Mouse (Mus musculus) urinary bladder, postnatal 36 days (tissue): ENCODE measurements around the gene Ribc1.

Experiments used
- DNase-seq, 2 experiments: peaks; one replicate each; pipeline ENCODE4 v3.0.0; 2022; ENCODE audit warnings: low spot score in 2 of 2, mixed read lengths in 1 of 2

Gene Ribc1

DNA sequence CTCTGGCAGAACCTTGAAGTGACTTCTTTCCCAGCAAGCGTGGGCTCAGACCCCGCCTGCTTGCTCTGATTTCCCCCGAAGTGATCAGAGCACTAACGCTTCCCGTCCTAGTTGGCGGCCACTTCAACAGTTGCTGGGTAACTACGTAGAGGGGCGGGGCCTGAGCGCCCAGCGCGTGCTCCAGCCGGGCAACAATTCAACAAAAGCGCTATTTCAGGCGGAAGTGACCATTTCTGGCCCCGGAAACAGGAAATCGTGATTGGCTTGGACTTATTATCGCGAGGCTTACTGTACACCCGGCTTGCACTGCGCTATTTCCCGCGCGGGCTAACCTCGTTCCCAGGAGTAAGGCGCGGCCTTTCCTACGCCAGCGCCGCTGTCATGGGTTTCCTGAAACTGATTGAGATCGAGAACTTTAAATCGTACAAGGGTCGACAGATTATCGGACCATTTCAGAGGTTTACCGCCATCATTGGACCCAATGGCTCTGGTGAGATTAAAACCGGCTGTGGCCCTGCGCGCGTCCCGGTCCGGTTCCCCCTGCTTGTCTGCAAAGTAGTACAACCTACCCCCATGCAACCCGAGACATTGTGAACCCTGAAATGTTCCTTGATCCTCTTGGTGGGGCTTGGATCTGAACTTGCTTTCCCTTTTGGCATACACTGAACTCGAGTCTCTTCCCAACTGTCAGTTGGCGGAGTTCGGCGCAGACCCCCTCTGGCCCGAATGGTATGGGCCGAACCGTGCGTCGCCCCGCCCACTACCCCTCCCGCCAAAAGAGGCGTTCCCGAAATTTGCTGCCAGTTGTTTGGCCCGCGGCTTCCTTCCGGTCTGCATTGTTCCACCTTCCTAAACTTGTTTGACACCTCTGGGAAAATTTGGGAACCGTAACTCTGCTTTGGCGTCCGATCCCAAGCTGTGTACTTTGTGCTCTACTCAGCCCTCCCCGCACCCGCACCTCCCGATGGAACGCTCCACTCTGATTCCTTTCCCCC, at the start of gene Ribc1, which contains the start of gene Smc1a:
Ribc1 (minus strand) TSS at position 145 of the 995 bp plus-strand sequence.
Smc1a (plus strand) TSS at position 278 of the 995 bp plus-strand sequence.
- DNase-seq = peak; percentile 82 to 91

DNA sequence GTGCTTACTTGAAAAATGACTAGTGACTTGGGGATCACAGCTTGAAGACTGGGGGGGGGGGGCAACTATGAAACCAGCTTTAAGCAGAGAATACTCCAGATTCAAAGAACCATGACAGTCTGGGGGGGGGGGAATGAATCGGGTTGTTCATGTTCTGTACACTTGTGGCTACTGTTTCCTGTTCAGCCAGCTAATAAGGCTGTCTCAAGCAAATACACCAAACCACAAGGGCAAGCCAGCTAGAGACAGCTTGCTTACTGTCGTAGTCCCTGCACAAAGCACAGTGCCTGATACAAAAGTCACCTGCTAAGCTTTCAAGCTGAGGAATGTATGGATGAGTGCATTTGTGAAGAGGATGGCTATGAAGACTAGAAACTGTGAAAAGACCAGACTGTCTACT, 49.6 kb upstream of the Ribc1 start:
- DNase-seq = no peak

DNA sequence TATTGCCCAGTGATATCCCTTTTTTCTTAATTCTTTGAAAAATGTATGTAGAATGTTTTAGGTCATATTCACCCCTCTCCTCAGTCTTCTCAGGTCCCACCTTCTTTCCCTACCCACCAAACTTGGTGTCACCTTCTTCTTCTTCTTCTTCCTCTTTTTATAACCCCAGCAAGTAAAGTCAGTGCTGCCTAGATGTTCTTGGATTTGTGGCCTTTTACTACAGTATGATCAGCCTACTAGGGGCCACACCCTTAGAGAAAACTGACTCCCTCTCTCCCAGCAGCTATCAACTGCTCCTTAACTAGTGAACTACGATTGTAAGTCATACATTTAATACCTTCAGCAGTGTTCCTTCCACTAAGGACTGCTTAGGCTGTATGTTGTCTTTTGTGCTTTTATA, 38.0 kb upstream of the Ribc1 start:
- DNase-seq = no peak

DNA sequence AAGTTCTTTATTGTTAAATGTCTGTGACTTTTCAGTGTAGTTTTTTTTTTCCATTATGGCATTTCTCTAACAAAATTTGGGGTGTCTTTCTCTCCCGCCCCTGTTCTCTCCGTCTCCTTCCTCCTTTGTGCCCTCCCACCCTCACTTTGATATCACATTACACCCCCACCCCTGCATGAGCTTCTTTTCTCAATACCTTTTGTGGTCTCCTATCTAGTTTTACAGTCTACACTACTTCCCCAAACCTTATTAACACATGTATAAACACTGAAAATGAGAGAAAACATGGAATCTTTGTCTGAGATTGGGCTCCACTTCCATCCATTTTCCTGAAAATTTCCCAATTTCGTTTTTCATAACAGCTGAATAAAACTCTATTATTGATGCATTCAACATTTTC, 36.5 kb upstream of the Ribc1 start:
- no peak for DNase-seq

DNA sequence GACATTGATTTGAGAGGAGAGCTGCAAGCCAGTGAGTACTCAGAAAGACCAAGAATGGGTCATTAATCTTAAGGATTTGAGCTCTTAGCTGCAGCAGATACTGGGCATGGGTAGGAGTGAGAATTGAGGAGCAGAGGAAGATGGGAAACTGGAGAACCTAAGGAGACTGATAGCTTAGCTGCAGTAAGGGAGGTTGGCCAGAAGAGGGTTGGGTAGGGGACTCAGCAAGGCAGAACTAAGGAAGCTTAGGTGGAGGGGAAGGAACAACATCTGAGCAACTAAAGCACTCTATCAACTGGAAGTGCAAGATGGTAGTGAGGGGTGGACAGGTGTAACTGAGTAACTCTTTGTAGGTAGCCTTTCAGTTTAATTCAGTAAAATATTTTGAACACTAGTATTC, 31.1 kb upstream of the Ribc1 start:
- DNase-seq = no peak

DNA sequence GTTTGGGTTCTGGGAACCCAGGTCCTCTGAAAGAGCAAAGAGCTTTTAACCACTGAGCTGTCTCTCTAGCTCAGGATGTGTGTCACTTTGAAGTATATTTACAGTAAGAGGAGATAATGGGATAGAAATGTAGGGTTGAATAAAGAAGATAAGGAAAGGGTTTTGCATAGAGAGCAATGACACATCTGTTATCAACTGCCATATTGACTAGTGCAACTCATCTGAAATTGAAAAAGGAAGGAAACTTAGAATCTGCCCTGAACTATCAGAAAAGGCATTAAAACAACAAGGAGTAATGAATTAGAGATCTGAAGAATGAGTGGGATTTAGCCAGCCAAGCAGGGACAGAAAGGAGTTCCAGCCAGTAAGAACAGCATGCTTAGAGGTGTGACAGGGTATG, 23.8 kb upstream of the Ribc1 start:
- no peak for DNase-seq

DNA sequence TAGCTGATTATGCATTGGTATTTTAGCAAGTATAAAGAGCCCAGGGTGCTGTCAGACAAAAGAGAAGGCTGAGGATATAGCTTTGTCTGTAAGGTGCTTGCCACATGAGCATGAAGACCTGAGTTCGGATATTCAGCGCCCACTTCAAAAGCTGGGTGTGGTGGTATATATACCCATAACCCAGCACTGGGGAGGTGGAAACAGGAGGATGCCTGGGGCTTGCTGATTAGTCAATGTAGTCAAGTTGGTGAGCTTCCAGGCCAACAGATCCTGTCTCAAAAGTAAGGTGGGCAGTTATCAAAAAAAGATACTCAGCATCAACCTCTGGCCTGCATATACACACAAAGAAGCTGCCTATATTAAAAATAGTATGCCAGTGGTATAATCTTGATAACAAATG, 3.2 kb upstream of the Ribc1 start:
- DNase-seq = no peak

DNA sequence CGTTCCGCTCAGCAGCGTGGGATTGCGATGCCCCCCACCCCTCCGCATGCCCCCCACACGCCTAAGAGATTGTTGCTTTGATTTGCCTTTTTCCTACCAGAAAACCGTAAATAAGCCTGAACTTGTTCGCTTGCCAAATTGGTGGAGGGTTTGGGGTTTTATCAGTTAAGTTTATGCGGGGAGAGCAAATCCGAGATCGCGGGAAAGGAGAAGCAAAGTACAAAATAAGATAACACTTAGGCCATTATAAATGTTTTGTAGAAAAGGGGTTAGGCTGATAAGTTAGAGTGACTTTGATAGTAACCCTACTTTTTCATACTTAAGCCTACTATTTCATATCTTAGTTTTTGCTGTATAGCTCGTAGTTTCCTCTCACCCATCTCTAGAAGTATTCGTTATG, 1.1 kb upstream of the Ribc1 start:
- no peak for DNase-seq

DNA sequence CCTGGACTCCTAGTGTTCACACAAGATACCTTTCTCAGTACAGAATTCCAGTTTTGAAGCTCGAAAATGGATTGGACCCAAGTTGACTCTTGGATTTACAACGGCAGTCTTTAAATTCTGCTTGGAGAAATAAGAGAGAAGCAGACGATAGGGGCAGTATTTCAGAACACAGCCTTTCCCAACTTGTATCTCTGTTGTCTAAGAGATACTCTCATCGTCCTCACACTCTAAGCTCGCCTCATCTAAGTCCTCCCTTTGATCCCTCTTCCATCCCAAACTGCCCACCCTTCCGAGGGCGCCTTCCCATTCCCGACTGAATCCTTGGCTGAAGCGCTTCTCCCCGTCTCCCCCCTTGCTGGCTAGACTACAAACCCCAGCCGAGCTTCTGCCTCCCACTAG, 344 bp downstream of the Ribc1 start:
- no peak for DNase-seq

DNA sequence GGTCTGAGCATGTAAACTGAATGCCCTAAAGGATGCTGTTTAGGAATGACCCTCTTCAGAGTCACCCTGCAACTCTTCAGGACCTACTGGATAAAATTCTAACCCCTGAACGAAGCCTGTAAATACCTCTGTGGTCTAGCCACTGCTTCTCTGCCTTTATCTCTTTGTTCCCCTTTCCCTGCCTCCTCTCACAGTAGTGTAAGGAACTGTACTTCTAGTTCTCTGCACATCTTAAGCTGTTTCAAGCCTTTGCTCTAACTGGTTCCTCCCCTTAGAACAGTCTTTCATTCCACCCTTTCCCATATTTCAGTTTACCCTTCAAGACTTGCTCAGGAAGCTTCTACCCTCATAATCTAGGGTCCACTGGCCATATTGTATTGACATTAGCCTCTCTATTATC, 8.2 kb downstream of the Ribc1 start:
- no peak for DNase-seq

DNA sequence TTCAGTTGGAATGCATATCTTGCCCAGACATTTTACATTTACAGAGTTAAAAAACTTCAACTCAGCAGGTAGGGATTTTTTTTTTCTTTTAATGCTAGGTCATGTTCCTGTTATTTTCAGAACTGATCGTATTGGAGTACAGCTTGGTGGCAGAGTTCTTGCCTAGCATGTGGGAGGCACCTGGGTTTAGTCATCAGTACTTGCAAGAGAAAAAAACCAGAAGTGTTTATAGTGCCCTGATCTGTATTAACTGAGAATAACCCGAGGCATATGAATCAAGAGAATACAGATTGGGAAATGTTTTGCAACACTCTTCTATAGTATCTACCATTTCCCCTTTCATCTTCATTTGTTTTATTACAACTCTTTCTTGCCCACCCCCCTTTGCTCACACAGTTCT, 13.2 kb downstream of the Ribc1 start:
- DNase-seq = no peak

DNA sequence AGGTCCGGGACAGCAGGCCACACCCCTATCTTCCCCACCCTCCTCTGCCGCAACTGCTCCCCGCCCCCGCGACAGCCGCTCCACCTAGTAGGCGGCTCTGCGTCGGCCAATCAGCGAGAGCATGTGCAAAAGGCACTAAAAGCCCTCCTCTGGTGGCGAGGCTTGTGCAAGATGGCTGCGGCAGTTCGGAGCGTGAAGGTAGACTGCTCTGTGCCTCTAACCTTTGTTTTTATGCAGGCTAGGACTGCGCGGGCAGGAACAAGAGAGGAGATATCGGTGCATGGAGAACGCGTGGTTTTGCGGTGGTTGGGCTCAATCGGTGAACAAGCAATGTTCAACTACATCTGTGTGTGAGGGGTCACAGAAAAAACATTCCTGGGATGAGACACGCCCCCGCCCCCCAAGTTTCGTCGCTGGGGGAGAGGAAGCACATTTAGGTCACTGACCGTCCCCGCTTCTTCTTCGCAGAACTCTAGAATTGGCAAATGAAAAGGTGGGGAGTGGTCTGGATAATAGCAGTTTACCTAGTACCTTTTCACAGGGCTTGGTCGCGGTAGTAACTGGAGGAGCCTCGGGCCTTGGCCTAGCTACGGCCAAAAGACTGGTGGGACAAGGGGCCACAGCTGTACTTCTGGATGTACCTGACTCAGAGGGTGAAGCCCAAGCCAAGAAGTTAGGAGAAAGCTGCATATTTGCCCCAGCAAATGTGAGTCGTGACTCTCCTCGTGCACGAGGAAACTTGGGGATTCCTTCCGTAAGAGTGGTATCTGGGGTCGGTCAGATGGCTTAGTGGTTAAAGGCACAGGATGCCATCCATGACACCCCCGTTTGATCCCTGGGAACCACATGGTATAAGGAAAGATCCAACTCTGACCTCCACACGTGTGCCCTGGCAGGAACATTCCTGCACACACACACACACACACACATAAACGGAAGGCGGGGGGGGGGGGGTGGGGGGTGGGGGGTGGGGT, 14.1 kb downstream of the Ribc1 start, which contains the start of gene Hsd17b10:
Hsd17b10 (plus strand) TSS at position 109 of the 974 bp plus-strand sequence.
- DNase-seq = peak; percentile 68 to 81

DNA sequence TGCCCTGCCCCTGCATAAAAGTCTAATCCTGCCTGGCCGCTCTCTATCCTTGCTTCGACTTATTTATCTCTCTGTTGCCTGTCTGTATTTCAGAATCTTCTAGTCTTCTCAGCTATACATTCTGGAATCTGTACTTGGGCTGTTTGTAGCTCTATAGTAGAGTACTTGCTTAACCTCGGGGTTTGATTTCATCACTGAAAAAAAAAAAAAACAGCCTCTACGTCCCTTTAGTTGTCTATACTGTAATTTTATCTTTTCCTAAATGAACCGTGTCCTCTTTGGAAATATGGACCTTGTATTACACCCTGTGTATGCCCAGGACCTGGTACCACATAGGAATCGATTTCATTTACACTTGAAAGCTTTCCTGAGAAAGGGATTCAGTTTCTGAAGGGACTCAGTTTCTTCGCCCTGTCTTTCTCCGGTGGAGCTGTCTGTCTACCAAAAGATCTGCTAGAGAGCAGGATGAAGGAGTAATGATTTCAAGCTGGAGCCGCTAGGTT, 14.9 kb downstream of the Ribc1 start:
- DNase-seq = no peak

DNA sequence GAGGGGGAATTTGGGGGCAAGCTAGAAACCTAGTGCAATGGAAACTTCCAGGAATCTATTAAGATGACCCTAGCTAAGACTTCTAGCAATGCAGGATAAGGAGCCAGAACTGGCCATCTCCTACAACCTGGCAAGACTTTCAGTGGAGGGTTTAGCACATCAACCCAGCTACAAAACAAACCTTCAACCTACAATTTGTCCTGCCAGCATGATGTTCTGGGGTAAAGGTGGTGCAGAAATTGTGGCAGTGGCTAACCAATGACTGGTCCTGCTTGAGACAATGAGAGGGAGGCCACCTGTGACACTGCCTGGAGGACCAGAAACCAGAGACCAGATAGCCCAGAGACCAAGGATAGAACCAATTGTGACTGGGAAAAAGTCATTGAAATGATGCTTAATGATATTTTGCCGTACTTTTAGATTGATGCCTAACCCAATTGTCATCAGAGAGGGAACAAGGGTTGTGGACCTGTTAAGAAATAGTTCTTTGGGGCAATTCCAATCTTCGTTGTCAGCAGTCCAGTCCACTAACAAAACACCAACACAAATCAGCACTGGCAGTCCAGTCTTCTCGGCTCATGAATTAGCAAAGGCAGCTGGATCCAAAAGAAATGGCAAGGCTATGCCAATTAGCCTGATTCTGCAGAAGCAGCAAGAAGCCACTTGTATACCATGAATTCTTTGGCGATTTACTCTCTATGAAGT, 16.9 kb downstream of the Ribc1 start:
- no peak for DNase-seq
